Mouse (Mus musculus) erythroid progenitor cell, adult 5-6 weeks (primary cell): ENCODE measurements around the gene Mtfr1l. TPM values are rescaled to one million over a fixed set of nuclear protein-coding genes. Genes with fewer than 3 reads are reported as not detected.
A peak's percentile ranks its signal among the peaks of the same experiment; 100 is the strongest.
"Not testable (repeated sequence)": the region's sequence is repeated elsewhere in the genome, so short reads cannot be mapped to it uniquely, and the experiment has no call there.

Experiments used
- ATAC-seq: replicated peaks from 2 replicates; pipeline ENCODE4 v1.8.0; 2016; ENCODE audit warnings: moderate number of reproducible peaks, mild to moderate bottlenecking, moderate TSS enrichment, inconsistent platforms; ENCODE audit not compliant: poor library complexity, low FRiP score, severe bottlenecking
- total RNA-seq, 2 experiments: library from RNA; stranded (forward) in 1 of 2; stranded (reverse) in 1 of 2; fragments of 150-400 nt in 1 of 2; fragments of 186-747, 209-891 nt in 1 of 2; gene quantifications; 2 replicates each; pipeline versions ENCODE4 v1.2.3 to v1.2.4; 2015 to 2017; ENCODE audit warnings: low replicate concordance in 2 of 2

Mtfr1l gene
- total RNA-seq, 2 experiments from 2014 or later = 17.9 to 22.6 TPM

GRCm38 (mm10) chr4:134496595-134497210, 38.5 kb downstream of the Mtfr1l start, which contains the start of gene Paqr7:
TSS of gene Paqr7 (plus strand) at chr4:134496697.
- peak; percentile 87 for ATAC-seq

- no peak for ATAC-seq
These were observed 39.7 kb downstream of the Mtfr1l start for GRCm38 (mm10) chr4:134495546-134495923.

- ATAC-seq = peak; percentile 80
These were observed 40.2 kb downstream of the Mtfr1l start for GRCm38 (mm10) chr4:134494780-134495545.

- ATAC-seq = not testable (repeated sequence)
These were observed 41.0 kb downstream of the Mtfr1l start for GRCm38 (mm10) chr4:134494161-134494560.

GRCm38 (mm10) chr4:134491716-134492115, 43.5 kb downstream of the Mtfr1l start:
- ATAC-seq = no peak

GRCm38 (mm10) chr4:134489986-134490665, 45.1 kb downstream of the Mtfr1l start:
- no peak for ATAC-seq

- ATAC-seq = no peak
These were observed 47.0 kb downstream of the Mtfr1l start for GRCm38 (mm10) chr4:134488211-134488610.

- ATAC-seq = no peak
These were observed 49.9 kb downstream of the Mtfr1l start for GRCm38 (mm10) chr4:134485151-134485900.

- no peak for ATAC-seq
These were observed 51.0 kb downstream of the Mtfr1l start for GRCm38 (mm10) chr4:134484231-134484630.

- ATAC-seq = no peak
These were observed 51.5 kb downstream of the Mtfr1l start for GRCm38 (mm10) chr4:134483696-134484095.

GRCm38 (mm10) chr4:134483078-134483688, 52.0 kb downstream of the Mtfr1l start:
- ATAC-seq = no peak

GRCm38 (mm10) chr4:134482442-134482841, 52.7 kb downstream of the Mtfr1l start:
- ATAC-seq = no peak

- ATAC-seq = no peak
These were observed 53.9 kb downstream of the Mtfr1l start for GRCm38 (mm10) chr4:134481270-134481669.

GRCm38 (mm10) chr4:134480864-134481263, 54.3 kb downstream of the Mtfr1l start:
- ATAC-seq = peak; percentile 74

- ATAC-seq = no peak
These were observed 55.3 kb downstream of the Mtfr1l start for GRCm38 (mm10) chr4:134479839-134480238.

- ATAC-seq = peak; percentile 93
These were observed 57.2 kb downstream of the Mtfr1l start for GRCm38 (mm10) chr4:134478031-134478430.

- no peak for ATAC-seq
These were observed 58.3 kb downstream of the Mtfr1l start for GRCm38 (mm10) chr4:134476899-134477298.
